Comparison of ENCODE assay signal across 25 mouse cellular contexts in genomic region chr1:162156873-162157272, GRCm38 (mm10).
A peak's percentile ranks its signal among the peaks of the same experiment; 100 is the strongest.
DNase-seq lines count a peak whose midpoint lies in the region; ATAC-seq and TF ChIP-seq lines count a peak whose summit lies in the region.
"Had no signal": no experiment of that assay in that cellular context is flagged by ENCODE, and none has a peak within 500 bp of the region (broad histone marks: within the 10 kb centered on the region; RNA-seq: fewer than 3 reads in every experiment).

No protein-coding gene starts in this region.

- TF ChIP-seq POLR2A in limb, embryonic 14.5 days (IDR thresholded peaks at IDR 0.05; ENCODE audit: borderline replicate concordance, extremely low read depth, insufficient read depth, insufficient read length) = no peak
- no peak for TF ChIP-seq POLR2A in cerebellum, adult 2 months (IDR thresholded peaks at IDR 0.05; ENCODE audit: borderline replicate concordance, insufficient read depth, low read length)

- ATAC-seq in lung, embryonic 14.5 days (ENCODE audit: insufficient read depth) = 0 out of 2 replicates have a peak, but pooled peaks have one; percentile 35
- ATAC-seq in embryonic facial prominence, embryonic 15.5 days (ENCODE audit: insufficient number of reproducible peaks, low FRiP score, low TSS enrichment, low read depth) = peak; percentile 51
- peak; percentile 42; the same call in 1 of the 2 replicates for ATAC-seq in limb, embryonic 14.5 days (ENCODE audit: low FRiP score, low read depth)
- ATAC-seq: hindbrain, postnatal 0 days; intestine, embryonic 15.5 days had no signal

- H3K36me3 ChIP-seq in lung, embryonic 14.5 days (ENCODE audit: insufficient read depth) = no peaks in the 10 kb centered on the region
- H3K36me3 ChIP-seq in embryonic facial prominence, embryonic 15.5 days = no peaks in the 10 kb centered on the region
- no peaks in the 10 kb centered on the region for H3K36me3 ChIP-seq in limb, embryonic 14.5 days (ENCODE audit: control insufficient read depth, insufficient read depth, low read length)
- H3K36me3 ChIP-seq: hindbrain, embryonic 12.5 days; intestine, embryonic 15.5 days; liver, embryonic 15.5 days; midbrain, embryonic 12.5 days; neural tube, embryonic 12.5 days had no signal

- H3K4me3 ChIP-seq in lung, embryonic 14.5 days (ENCODE audit: low read depth, low read length) = no peak overlapping the region
- H3K4me3 ChIP-seq in embryonic facial prominence, embryonic 15.5 days (replicated peaks) = no peak overlapping the region
- H3K4me3 ChIP-seq in limb, embryonic 14.5 days (replicated peaks; ENCODE audit: low read length) = no peak overlapping the region
- no peak overlapping the region for H3K4me3 ChIP-seq in cerebellum, adult 2 months (replicated peaks; ENCODE audit: insufficient read depth, low read depth, low read length)
- H3K4me3 ChIP-seq: erythroblast, embryonic 14.5 days; hindbrain, embryonic 12.5 days; intestine, embryonic 15.5 days; liver, embryonic 15.5 days; midbrain, embryonic 12.5 days; myocyte; neural tube, embryonic 12.5 days had no signal

- WGBS in lung, embryonic 14.5 days = 33% methylated on average over 5 of the region's 5 CpGs
- 55% methylated on average over 5 of the region's 5 CpGs for WGBS in embryonic facial prominence, embryonic 15.5 days
- WGBS in limb, embryonic 14.5 days = 64% methylated on average over 5 of the region's 5 CpGs
- WGBS in cerebellum, adult 2 months = 96% methylated on average over 5 of the region's 5 CpGs

- peak; percentile 73 for DNase-seq in lung, embryonic 14.5 days
- DNase-seq in lung, adult 18-20 months = no peak
- DNase-seq in limb, embryonic 14.5 days (ENCODE audit: low spot score) = peak; percentile 57
- DNase-seq in layer of hippocampus, adult 9-11 months = no peak
- DNase-seq in kidney, postnatal 14 days = no peak
- DNase-seq in cerebellum, adult 2 months = no peak
- DNase-seq: adrenal gland, postnatal 14 days; cerebellum, adult 18-20 months; cerebellum, postnatal 14 days; gastrocnemius, postnatal 10 days; heart, postnatal 14 days; kidney, adult 8-10 months; lung, postnatal 36 days; right cerebral cortex, postnatal 4 days; thymus, postnatal 25 days had no signal

- H3K27ac ChIP-seq in lung, embryonic 14.5 days (ENCODE audit: low read depth) = no peak overlapping the region
- 0 out of 2 replicates have a peak overlapping the region, but pooled peaks have one; percentile 34 for H3K27ac ChIP-seq in embryonic facial prominence, embryonic 15.5 days (replicated peaks)
- H3K27ac ChIP-seq in limb, embryonic 14.5 days (replicated peaks; ENCODE audit: low read depth, low read length) = peak overlapping the region; percentile 70
- H3K27ac ChIP-seq in cerebellum, adult 2 months (ENCODE audit: insufficient read depth, low read length) = no peak overlapping the region
- H3K27ac ChIP-seq: hindbrain, embryonic 12.5 days; hindbrain, postnatal 0 days; intestine, embryonic 15.5 days; kidney, postnatal 0 days; liver, embryonic 15.5 days; midbrain, embryonic 12.5 days; neural tube, embryonic 12.5 days had no signal

- H3K27me3 ChIP-seq in lung, embryonic 14.5 days (ENCODE audit: insufficient read depth, low read length) = no peaks in the 10 kb centered on the region
- H3K27me3 ChIP-seq in embryonic facial prominence, embryonic 15.5 days = no peaks in the 10 kb centered on the region
- no peaks in the 10 kb centered on the region for H3K27me3 ChIP-seq in limb, embryonic 14.5 days (ENCODE audit: control insufficient read depth, insufficient read depth, low read length)
- no peaks in the 10 kb centered on the region for H3K27me3 ChIP-seq in cerebellum, adult 2 months (ENCODE audit: control insufficient read depth, insufficient read depth, low read length)
- H3K27me3 ChIP-seq: hindbrain, embryonic 12.5 days; intestine, embryonic 15.5 days; liver, embryonic 15.5 days; midbrain, embryonic 12.5 days; neural tube, embryonic 12.5 days had no signal

- H3K9ac ChIP-seq in lung, embryonic 14.5 days = no peak overlapping the region
- H3K9ac ChIP-seq in embryonic facial prominence, embryonic 15.5 days = no peak overlapping the region
- no peak overlapping the region for H3K9ac ChIP-seq in limb, embryonic 14.5 days (ENCODE audit: low read depth, low read length, severe bottlenecking)
- H3K9ac ChIP-seq: hindbrain, embryonic 12.5 days; intestine, embryonic 15.5 days; liver, embryonic 15.5 days; midbrain, embryonic 12.5 days; neural tube, embryonic 12.5 days had no signal

- H3K4me1 ChIP-seq in lung, embryonic 14.5 days (ENCODE audit: insufficient read depth) = peaks cover 8% of the 10 kb centered on the region; the same call in 1 of the 2 replicates
- peaks cover 9% of the 10 kb centered on the region; the same call in 1 of the 2 replicates for H3K4me1 ChIP-seq in embryonic facial prominence, embryonic 15.5 days
- H3K4me1 ChIP-seq in limb, embryonic 14.5 days (ENCODE audit: control insufficient read depth, insufficient read depth, low read length) = peaks cover 27% of the 10 kb centered on the region
- H3K4me1 ChIP-seq in cerebellum, adult 2 months (ENCODE audit: control insufficient read depth, insufficient read depth, low read length) = no peaks in the 10 kb centered on the region
- H3K4me1 ChIP-seq: hindbrain, embryonic 12.5 days; intestine, embryonic 15.5 days; liver, embryonic 15.5 days; midbrain, embryonic 12.5 days; neural tube, embryonic 12.5 days had no signal

- H3K4me2 ChIP-seq in lung, embryonic 14.5 days = no peak overlapping the region
- H3K4me2 ChIP-seq in embryonic facial prominence, embryonic 15.5 days (replicated peaks) = no peak overlapping the region
- no peak overlapping the region for H3K4me2 ChIP-seq in limb, embryonic 14.5 days (replicated peaks; ENCODE audit: low read depth, low read length, severe bottlenecking)
- H3K4me2 ChIP-seq: hindbrain, embryonic 12.5 days; intestine, embryonic 15.5 days; liver, embryonic 15.5 days; midbrain, embryonic 12.5 days; neural tube, embryonic 12.5 days had no signal

- no peak for TF ChIP-seq CTCF in lung, embryonic 14.5 days (IDR thresholded peaks at IDR 0.05; ENCODE audit: low read depth)
- no peak for TF ChIP-seq CTCF in cerebellum, adult 2 months (IDR thresholded peaks at IDR 0.05; ENCODE audit: borderline replicate concordance, insufficient read depth, low read depth, low read length)

- H3K9me3 ChIP-seq in lung, embryonic 14.5 days (ENCODE audit: low read depth, low read length) = no peaks in the 10 kb centered on the region
- no peaks in the 10 kb centered on the region for H3K9me3 ChIP-seq in embryonic facial prominence, embryonic 15.5 days (replicated peaks)
- H3K9me3 ChIP-seq in limb, embryonic 14.5 days (ENCODE audit: control insufficient read depth, low read length) = no peaks in the 10 kb centered on the region
- H3K9me3 ChIP-seq: hindbrain, embryonic 12.5 days; intestine, embryonic 15.5 days; liver, embryonic 15.5 days; midbrain, embryonic 12.5 days; neural tube, embryonic 12.5 days had no signal

Comparison
In these comparisons a context has a peak if more than half of its experiments do, and no peak if none do; other contexts are left out.
1. DNase-seq: peak in lung, embryonic 14.5 days (single experiment) and limb, embryonic 14.5 days (single experiment); none in lung, adult 18-20 months (0 of 2), layer of hippocampus, adult 9-11 months (single experiment), kidney, postnatal 14 days (single experiment) and cerebellum, adult 2 months (0 of 2).
2. H3K27ac ChIP-seq: peak in embryonic facial prominence, embryonic 15.5 days (single experiment) and limb, embryonic 14.5 days (single experiment); none in lung, embryonic 14.5 days (single experiment) and cerebellum, adult 2 months (single experiment).
3. Peak in every context shown above with its lines, with median percentiles within 50 percentile points of each other: ATAC-seq.